Mouse (Mus musculus): ENCODE measurements around the gene T2.
"Not testable (repeated sequence)": the region's sequence is repeated elsewhere in the genome, so short reads cannot be mapped to it uniquely, and the experiment has no call there.

T2 gene

GRCm38 (mm10) chr17:8355692-8356091 is at the start of gene T2:
T2 (plus strand) TSS chr17:8355992.
- DNase-seq (ENCODE audit: low spot score) = no peak

GRCm38 (mm10) chr17:8310838-8311614 is 44.8 kb upstream of the T2 start, which contains the start of gene Sft2d1:
Sft2d1 (plus strand) TSS chr17:8311102.
- DNase-seq (ENCODE audit: low spot score) = peak; percentile 97

- no peak for DNase-seq (ENCODE audit: low spot score)
These were observed 44.0 kb upstream of the T2 start for GRCm38 (mm10) chr17:8311751-8312150.

- DNase-seq (ENCODE audit: low spot score) = no peak
These were observed 41.8 kb upstream of the T2 start for GRCm38 (mm10) chr17:8313976-8314375.

- DNase-seq (ENCODE audit: low spot score) = no peak
These were observed 39.5 kb upstream of the T2 start for GRCm38 (mm10) chr17:8316251-8316650.

GRCm38 (mm10) chr17:8326877-8327276 is 28.9 kb upstream of the T2 start:
- DNase-seq (ENCODE audit: low spot score) = not testable (repeated sequence)

- DNase-seq (ENCODE audit: low spot score) = no peak
These were observed 27.1 kb upstream of the T2 start for GRCm38 (mm10) chr17:8328511-8329174.

- no peak for DNase-seq (ENCODE audit: low spot score)
These were observed 25.2 kb upstream of the T2 start for GRCm38 (mm10) chr17:8330602-8331001.

- DNase-seq (ENCODE audit: low spot score) = not testable (repeated sequence)
These were observed 18.6 kb upstream of the T2 start, which contains the start of gene Prr18 for GRCm38 (mm10) chr17:8337159-8337558. Prr18 (plus strand) TSS chr17:8337459.

GRCm38 (mm10) chr17:8339666-8340374 is 16.0 kb upstream of the T2 start:
- DNase-seq (ENCODE audit: low spot score) = no peak

GRCm38 (mm10) chr17:8340407-8341359 is 15.1 kb upstream of the T2 start:
- peak; percentile 43 for DNase-seq (ENCODE audit: low spot score)

GRCm38 (mm10) chr17:8341360-8341963 is 14.3 kb upstream of the T2 start:
- no peak for DNase-seq (ENCODE audit: low spot score)

GRCm38 (mm10) chr17:8342706-8343105 is 13.1 kb upstream of the T2 start:
- no peak for DNase-seq (ENCODE audit: low spot score)

- no peak for DNase-seq (ENCODE audit: low spot score)
These were observed 12.4 kb upstream of the T2 start for GRCm38 (mm10) chr17:8343416-8343815.

GRCm38 (mm10) chr17:8347765-8348285 is 8.0 kb upstream of the T2 start:
- no peak for DNase-seq (ENCODE audit: low spot score)

- no peak for DNase-seq (ENCODE audit: low spot score)
These were observed 6.9 kb upstream of the T2 start for GRCm38 (mm10) chr17:8348941-8349340.

GRCm38 (mm10) chr17:8351088-8351487 is 4.7 kb upstream of the T2 start:
- DNase-seq (ENCODE audit: low spot score) = no peak

GRCm38 (mm10) chr17:8357498-8357897 is 1.7 kb downstream of the T2 start:
- no peak for DNase-seq (ENCODE audit: low spot score)

GRCm38 (mm10) chr17:8360876-8361275 is 5.1 kb downstream of the T2 start:
- no peak for DNase-seq (ENCODE audit: low spot score)

- no peak for DNase-seq (ENCODE audit: low spot score)
These were observed 5.7 kb downstream of the T2 start for GRCm38 (mm10) chr17:8361281-8362103.

Measured in embryo, embryonic 10.5 days (tissue).